ENCODE assay signal across 16 mouse cellular contexts in genomic region chr10:12781381-12781907, GRCm38 (mm10).
DNase-seq lines count a peak whose midpoint lies in the region; ATAC-seq and TF ChIP-seq lines count a peak whose summit lies in the region.
"Had no signal": no experiment of that assay in that cellular context is flagged by ENCODE, and none has a peak within 500 bp of the region (broad histone marks: within the 10 kb centered on the region; RNA-seq: fewer than 3 reads in every experiment).

No protein-coding gene starts in this region.

- H3K4me3 ChIP-seq in heart, embryonic 10.5 days: no peak overlapping the region
- H3K4me3 ChIP-seq in lung, embryonic 14.5 days (ENCODE audit: low read depth, low read length): no peak overlapping the region
- H3K4me3 ChIP-seq: embryonic facial prominence, embryonic 12.5 days; midbrain, embryonic 13.5 days; myocyte had no signal

- ATAC-seq in lung, embryonic 14.5 days (ENCODE audit: insufficient read depth): peak; percentile 47; the same call in 1 of the 2 replicates
- ATAC-seq: forebrain, embryonic 16.5 days; midbrain, embryonic 13.5 days had no signal

- no peak for TF ChIP-seq CTCF in lung, embryonic 14.5 days (IDR thresholded peaks at IDR 0.05; ENCODE audit: low read depth)

- no peak overlapping the region for H3K4me2 ChIP-seq in lung, embryonic 14.5 days
- H3K4me2 ChIP-seq: embryonic facial prominence, embryonic 12.5 days; liver, embryonic 11.5 days; midbrain, embryonic 13.5 days had no signal

- no peak overlapping the region for H3K9ac ChIP-seq in lung, embryonic 14.5 days
- H3K9ac ChIP-seq: embryonic facial prominence, embryonic 12.5 days; midbrain, embryonic 13.5 days had no signal

- DNase-seq in heart, adult 9 months (ENCODE audit: low spot score in 2 of 2): peak; percentile 31 to 71
- no peak for DNase-seq in heart, embryonic 10.5 days (ENCODE audit: low spot score)
- DNase-seq in lung, embryonic 14.5 days: peak; percentile 46
- DNase-seq in lung, postnatal 4 days: no peak
- peak; percentile 55 for DNase-seq in kidney, postnatal 14 days
- DNase-seq in skeletal muscle tissue, adult 2 months (ENCODE audit: low read depth, low spot score): peak; percentile 29
- no peak for DNase-seq in thymus, postnatal 14 days
- DNase-seq: adrenal gland, postnatal 25 days; cerebellum, adult 2 months; left cerebral cortex, postnatal 4 days; retina, postnatal 1 day had no signal

- WGBS in heart, embryonic 10.5 days: 66% methylated on average over 4 of the region's 4 CpGs
- 66% methylated on average over 4 of the region's 4 CpGs for WGBS in lung, embryonic 14.5 days

- H3K9me3 ChIP-seq in heart, embryonic 10.5 days: no peaks in the 10 kb centered on the region
- H3K9me3 ChIP-seq in lung, embryonic 14.5 days (ENCODE audit: low read depth, low read length): no peaks in the 10 kb centered on the region
- H3K9me3 ChIP-seq: embryonic facial prominence, embryonic 12.5 days; midbrain, embryonic 13.5 days had no signal

- H3K4me1 ChIP-seq in heart, embryonic 10.5 days: no peaks in the 10 kb centered on the region
- no peaks in the 10 kb centered on the region for H3K4me1 ChIP-seq in lung, embryonic 14.5 days (ENCODE audit: insufficient read depth)
- H3K4me1 ChIP-seq: embryonic facial prominence, embryonic 12.5 days; midbrain, embryonic 13.5 days had no signal

- H3K36me3 ChIP-seq in heart, embryonic 10.5 days: peaks cover 9% of the 10 kb centered on the region; the same call in 1 of the 2 replicates
- no peaks in the 10 kb centered on the region for H3K36me3 ChIP-seq in lung, embryonic 14.5 days (ENCODE audit: insufficient read depth)
- H3K36me3 ChIP-seq: embryonic facial prominence, embryonic 12.5 days; midbrain, embryonic 13.5 days had no signal

- H3K27me3 ChIP-seq in heart, embryonic 10.5 days (ENCODE audit: insufficient read depth, poor library complexity, severe bottlenecking): no peaks in the 10 kb centered on the region
- no peaks in the 10 kb centered on the region for H3K27me3 ChIP-seq in lung, embryonic 14.5 days (ENCODE audit: insufficient read depth, low read length)
- H3K27me3 ChIP-seq: embryonic facial prominence, embryonic 12.5 days; midbrain, embryonic 13.5 days had no signal

- no peak overlapping the region for H3K27ac ChIP-seq in heart, embryonic 10.5 days
- H3K27ac ChIP-seq in lung, embryonic 14.5 days (ENCODE audit: low read depth): no peak overlapping the region
- H3K27ac ChIP-seq: embryonic facial prominence, embryonic 12.5 days; midbrain, embryonic 13.5 days had no signal

Comparison
In these comparisons a context has a peak if more than half of its experiments do, and no peak if none do; other contexts are left out.
1. DNase-seq: peak in heart, adult 9 months (2 of 2), lung, embryonic 14.5 days (single experiment), kidney, postnatal 14 days (single experiment) and skeletal muscle tissue, adult 2 months (single experiment); none in heart, embryonic 10.5 days (single experiment), lung, postnatal 4 days (0 of 2) and thymus, postnatal 14 days (single experiment).